Mouse (Mus musculus): ENCODE data around the gene Defb10.
"Not testable (repeated sequence)": the region's sequence is repeated elsewhere in the genome, so short reads cannot be mapped to it uniquely, and the experiment has no call there.

Defb10 gene

GRCm38 (mm10) chr8:21858586-21858985 lies at the start of gene Defb10:
Gene Defb10, plus strand, starts transcription at chr8:21858901.
- DNase-seq, result not testable (repeated sequence)

- not testable (repeated sequence) for DNase-seq
Measured at GRCm38 (mm10) chr8:21885321-21885720, 26.6 kb downstream of the Defb10 start, which contains the start of gene Defb9. Gene Defb9, minus strand, starts transcription at chr8:21885421.

GRCm38 (mm10) chr8:21906290-21906689 lies 47.6 kb downstream of the Defb10 start, which contains the start of gene Defb11:
Gene Defb11, minus strand, starts transcription at chr8:21906412.
- not testable (repeated sequence) for DNase-seq
